Mouse (Mus musculus) cerebellum, adult 9-11 months (tissue): Measurements from ENCODE around the gene Wdr17.

Source experiments
- DNase-seq: peaks from one replicate; pipeline ENCODE4 v3.0.0; 2022

Wdr17 gene

DNA sequence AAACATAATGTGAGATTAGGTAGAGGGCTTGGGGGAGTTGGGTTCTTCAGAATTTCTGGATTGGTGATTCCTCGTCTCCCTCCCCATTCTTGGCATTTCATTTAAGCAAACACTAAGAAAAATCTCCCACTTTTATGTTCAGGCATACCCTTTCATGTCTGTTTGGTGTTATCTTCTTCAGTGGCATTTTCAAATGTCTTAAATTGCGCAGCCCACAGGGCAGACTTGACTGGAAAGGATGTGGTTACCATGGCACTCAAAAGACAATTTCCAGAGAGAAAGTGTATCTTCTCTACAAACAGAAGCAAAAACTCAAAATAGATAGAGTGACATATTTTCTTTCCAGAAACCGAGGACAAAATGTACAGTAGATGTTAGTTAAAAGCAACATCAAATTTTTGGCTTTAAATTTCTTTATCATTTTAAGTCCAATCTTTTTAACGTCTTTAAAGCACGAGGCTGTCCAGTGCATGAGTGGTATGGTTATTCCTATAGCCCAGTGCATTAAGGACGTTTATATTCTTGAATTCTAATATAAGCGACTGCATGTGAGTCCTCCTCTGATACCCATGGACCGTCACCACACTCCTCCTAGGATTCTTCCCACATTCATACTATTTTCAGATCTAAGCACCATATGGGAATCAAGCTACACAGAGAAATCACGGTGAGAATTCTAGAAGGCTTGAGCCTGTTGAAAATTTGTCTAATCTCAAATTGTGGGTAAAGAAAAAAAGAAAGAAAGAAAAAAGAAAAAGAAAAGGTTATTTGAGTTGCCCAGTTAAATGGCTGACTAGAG, at the start of gene Wdr17:
Wdr17 (minus strand) TSS at position 198 of the 799 bp plus-strand sequence.
- no peak for DNase-seq

DNA sequence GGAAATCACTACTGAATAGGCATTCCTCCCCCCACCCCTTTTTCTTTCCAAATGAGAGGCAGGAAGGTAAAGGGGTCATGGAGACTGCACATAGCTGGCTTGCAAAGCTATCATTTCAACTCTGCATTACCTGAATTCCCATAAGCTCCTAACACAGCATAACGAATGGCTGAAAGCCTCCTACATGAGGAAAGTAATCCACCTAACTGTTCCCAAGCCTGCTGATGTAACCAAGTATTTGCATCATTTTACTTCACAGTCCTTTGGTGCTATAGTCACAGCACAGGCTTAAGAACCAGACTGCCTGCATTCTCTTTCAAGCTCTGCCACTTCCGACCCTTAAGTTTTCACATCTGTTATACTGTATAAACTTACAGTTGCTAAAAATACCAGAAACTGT, 45.3 kb upstream of the Wdr17 start:
- no peak for DNase-seq

DNA sequence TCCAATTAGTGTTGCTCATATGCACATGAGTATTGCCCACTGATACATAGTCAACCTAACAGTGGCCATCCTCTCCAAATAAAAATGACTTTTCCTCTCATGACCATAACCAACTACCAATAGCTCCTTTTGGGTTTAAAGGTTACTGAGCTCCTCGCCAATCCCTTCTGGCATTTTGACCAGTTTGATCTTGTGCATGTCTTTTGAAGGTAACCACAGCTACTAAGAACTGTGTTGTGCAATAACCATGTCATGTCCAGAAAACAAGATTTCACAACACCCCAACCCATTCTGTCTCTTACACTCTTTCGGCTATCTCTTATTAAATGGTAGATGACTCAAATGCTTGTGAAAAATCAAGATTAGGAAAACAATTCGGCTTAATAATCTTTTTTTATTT, 38.0 kb upstream of the Wdr17 start:
- DNase-seq = no peak

DNA sequence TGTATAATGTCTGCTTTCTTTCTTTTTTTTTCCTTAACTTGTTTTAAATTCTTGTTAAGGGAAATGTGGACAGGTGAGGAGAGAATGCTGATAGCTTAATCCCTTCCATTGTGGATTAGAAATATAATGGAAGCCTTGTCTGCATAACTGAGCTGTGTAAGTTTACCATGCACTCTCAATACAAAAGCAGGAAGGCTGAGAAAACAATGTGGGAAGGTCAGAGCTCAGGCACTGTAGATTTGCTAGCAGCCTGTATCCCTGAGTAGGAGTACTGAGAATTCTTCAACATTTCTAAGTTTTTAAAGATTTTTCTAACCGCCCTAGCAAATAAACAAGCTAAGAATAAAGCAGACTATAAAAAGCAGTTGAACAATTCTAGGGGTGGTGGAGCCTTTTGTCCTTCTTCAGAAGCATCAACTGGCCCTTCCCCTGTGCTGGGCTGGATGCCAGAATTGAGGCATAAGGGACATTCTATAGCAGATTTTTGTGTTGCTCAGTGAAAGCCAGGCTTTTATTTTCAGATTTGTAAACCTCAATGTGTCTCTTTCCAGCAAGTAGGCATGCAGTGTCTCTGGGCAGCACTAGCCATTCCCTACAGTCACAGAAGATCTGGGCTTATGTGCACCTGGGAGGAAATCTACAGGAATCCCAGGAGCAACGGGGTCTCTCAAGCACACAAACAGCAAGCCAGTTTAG, 35.3 kb upstream of the Wdr17 start:
- DNase-seq = no peak

DNA sequence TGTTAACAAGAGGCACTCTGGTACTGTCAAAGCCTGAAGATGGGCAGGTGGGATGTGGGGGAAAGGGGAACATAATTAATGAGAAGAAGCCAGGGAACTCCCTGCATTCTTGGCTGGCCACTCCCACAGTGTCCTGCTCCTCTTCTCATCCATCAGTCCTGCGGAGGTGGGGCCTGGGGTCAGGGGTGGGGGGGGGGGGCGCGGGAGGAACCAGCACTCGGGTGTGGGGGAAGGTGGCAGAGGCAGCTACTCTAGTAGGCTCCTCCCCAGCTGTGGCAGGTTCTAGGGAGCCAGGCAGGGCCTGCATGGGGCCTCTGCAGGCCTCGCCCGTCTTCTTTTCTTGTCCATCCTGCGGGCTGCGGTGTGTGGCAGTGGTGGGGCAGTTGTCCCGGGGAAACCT, 30.7 kb upstream of the Wdr17 start:
- DNase-seq = no peak

DNA sequence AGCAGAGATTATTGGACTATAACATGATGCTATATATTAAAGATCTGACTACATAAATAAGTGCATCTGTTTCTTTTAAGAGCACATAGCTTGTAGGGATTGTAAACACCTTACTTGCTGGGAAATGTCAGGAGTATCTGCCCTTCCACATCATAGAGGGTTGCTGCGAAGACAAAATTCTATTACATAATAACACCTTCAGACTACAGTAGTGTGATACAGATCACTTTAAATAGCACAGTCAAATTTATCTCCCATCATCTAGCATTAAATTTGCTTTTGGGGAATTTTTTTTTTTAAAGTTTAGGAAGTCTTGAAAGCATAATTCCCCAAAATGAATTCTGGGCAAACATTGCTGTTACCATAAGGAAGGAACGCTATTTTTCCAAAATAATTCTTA, 25.9 kb upstream of the Wdr17 start:
- no peak for DNase-seq

DNA sequence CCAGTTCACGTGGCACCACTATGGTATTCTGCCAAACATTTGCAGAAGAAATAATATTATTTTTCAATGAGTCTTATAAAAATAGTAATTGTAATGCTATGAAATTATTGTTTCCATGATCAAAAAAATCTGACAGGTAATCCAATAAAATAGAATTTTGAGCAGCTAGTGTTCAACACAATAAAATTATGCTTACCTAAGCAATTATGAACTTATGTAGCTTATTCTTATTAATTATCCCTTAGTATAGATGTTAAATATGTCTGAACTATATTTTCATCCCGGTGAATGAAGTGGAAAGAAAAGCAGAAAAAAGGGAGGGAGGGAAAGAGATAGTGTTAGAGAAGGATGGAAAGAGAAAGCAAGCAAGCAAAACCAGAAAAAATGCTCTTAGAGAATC, 12.5 kb upstream of the Wdr17 start:
- DNase-seq = no peak

DNA sequence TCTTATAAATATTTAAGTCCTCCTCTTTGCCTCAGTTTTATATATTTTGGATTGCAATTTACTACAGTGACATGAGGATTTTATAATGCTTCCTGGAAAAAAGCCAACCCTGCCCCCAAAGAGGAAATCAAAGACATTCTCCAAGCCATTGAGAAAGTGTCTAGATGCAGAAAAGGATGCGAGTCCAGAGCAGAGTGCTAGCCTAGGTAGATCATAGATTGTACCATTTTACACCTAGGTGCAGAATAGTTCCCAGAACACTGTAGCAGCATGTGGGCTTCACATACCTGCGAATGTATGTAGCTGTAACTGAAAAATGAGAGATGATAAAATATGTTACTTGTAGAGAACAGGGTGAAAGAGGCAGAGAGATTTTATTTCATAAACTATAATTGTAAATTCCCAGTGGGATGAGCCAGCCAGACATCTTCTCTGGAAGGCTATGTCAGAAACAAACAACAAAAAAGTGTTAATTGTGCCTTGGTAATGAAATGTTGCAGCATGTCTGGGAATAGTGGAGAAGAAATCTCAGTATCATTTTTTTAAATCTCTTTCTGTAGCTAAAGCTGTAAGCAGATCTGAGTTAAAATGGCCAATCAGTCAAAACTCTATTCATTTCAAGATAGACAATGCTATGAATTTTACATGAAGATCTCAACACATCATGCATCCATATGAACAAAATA, 7.8 kb upstream of the Wdr17 start:
- DNase-seq = no peak

DNA sequence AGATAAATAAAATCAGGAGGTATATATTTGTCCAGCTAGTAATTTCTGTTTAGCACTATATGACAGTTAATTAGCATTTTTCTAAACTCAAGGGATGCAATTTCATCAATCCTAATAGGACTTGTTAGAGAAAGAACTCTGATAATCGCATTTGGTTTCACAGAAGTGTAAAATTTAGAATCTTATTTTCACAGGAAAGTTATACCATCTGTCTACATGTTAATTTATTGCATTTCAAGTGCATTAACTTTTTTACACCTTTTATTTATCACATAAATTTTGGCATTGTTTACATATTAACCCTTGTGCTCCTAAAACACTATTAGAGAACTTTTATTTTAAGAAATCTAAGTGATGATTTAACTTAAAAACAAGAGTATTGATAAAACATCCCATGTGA, 7.2 kb upstream of the Wdr17 start:
- DNase-seq = no peak

DNA sequence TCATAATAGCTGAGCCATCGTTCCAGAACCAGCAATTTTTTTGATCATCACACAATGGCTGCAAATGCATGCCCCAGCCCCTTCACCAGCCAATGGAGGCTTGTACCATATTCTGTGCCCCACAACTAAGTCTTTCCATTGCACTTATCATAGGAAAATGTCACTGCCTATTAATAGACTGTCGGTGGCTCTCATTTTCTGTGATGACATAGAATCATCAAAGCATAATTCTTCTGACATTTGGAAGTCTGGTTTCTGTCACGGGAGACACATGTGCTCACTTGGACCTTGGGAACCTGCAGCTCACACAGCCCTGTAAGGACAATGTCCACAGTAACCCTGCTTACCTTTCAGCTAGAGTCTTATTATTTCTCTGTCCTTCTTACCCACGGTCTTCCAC, 424 bp downstream of the Wdr17 start:
- no peak for DNase-seq

DNA sequence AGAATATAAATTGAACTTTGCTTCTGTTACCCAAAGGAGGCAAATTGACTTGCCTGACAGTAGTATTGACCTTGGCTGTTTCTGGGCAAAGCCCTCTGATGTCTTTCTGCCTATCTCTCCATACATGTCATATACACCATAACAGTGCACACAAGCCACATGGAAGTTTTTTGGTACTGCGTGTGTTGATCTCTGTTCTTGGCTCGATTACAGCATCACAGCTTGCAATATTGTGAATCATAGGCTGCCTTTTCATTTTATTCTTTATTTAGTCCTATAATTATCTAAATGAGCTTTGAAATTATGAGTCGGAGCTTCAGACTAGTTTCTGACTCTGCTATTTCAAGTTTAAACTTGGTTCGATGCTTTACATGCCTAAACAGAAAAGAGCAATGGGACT, 10.5 kb downstream of the Wdr17 start:
- no peak for DNase-seq

DNA sequence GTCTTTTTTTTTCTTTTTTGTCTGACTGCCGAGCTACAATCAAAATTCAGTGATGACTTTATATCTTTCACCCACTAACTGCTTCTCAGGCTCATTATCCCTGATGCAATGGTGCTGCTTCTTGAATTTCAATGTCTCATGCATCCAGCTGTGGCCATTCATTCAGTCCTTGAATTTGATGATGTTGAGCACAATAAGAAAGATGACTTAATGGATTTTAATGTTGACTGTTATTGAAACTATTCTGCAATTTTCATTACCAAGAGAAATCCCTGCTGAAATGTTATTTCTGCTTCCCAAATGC, 22.3 kb downstream of the Wdr17 start:
- DNase-seq = no peak

DNA sequence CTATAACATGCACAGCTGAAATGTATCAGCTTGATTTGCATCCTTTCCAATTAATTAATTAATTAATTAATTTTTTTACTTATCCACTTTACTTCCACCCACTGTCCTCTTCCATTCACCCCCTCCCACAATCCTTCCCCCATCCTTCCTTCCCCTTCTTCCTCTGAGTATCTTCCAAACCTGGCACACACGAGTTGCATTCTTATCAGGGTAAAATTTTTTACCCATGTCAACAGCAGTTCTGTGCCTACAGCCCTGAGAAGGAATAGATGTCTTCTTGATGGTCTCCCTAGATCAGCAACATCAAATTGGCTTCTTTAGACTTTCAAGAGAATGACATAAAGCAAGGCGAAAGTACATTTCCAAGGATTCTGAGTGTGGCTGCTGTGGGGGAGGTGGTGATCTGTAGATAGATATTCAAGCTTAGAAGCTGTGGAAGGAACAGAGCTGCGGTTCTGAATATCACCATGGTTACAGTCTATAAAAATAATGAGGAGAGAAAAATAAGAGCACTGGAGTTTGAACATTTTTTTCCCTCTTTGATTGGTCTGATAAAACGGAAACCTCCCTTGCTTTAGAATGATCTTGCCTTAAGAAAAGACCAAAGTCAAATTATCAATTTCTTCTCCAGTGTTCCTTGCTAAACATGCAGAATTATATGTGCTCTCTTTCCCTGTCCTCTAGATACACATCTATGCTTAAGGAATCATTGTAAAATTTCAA, 22.8 kb downstream of the Wdr17 start:
- DNase-seq = no peak

DNA sequence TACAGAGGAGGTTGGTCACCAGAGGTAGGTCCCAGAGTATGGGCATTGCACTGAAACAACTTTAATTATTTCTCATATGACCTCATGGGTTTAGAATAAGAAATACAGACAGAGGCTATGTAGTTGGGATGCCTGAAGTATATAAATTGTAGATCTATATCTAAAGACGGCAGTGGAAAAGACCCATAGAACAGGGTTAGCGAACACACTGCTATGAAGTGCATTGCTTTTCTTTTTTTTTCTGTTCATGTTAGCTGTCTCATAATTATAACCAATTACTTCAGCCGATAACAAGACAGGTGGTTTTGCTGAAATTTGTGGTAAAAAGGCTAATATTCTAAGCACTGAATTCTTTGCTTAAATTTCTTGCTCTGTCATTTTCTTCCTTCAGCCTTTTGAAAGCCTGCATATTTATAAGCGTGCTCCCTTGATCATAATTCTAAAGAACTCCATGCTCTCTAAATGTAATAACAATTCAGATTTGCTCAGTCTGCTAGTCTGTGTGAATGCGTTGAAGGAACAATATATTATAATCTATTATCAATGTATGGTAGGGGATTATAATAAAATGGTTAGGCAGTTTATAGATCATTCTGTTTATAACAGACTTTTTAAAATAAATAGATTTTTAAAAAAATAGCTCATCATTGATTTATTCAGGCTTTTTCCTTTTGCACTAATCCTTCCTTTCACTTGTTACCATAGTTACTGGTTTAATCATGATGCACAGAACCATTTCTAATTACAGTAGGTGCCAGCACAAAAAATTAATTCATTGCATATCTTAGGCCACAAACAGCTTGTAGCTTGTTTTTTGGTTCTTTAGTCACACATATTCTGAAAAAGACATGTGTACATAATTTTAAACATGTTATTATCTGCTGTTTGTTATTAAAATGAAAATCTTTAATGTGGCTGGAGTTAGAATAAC, 50.7 kb downstream of the Wdr17 start:
- no peak for DNase-seq

DNA sequence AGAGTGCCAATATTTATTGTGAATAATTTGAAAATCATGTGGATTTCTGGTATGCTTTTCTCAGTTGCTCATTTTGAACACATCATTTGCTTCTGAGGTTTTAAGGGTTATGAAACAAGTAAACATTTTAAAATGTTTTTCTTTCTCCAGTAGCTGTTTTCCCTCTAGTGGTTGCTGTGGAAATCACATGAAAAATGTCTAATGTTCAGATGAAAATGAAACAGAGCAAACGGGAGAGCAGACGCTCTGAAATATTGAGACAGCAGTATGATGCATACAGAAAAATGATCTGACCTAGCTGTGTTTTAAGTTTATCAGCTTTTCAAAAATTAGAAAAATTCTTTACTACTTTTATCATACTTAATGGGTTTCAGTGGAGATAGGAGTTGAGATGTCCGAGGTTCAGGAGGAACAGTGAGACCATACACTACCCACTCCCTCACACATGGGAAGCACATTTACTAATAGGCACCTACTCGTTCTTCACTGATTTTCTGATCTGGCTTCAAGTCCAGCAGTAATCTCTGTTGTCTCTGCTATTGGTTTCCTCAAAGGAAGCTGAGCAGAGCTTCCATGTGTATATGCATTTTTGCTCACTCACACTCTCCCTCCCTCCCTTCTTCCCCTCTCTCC, 57.1 kb downstream of the Wdr17 start:
- no peak for DNase-seq

DNA sequence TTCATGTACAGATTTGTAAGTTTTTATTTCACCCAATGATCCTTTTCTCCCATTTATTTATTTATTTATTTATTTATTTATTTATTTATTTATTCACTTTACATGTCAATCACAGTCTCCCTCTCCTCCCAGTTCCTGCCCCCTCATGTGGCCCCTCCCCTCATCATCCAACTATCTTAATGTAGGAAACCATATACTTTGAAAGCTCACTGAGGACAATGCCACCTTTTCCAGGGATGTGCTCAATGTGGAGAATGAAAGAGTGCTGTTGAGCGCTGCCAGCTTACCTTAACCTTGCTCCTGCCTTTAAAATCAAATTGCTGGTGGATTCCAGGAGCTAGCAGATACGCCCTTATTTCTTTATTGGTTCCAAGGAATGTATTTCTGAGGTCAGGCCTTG, 59.0 kb downstream of the Wdr17 start:
- no peak for DNase-seq

DNA sequence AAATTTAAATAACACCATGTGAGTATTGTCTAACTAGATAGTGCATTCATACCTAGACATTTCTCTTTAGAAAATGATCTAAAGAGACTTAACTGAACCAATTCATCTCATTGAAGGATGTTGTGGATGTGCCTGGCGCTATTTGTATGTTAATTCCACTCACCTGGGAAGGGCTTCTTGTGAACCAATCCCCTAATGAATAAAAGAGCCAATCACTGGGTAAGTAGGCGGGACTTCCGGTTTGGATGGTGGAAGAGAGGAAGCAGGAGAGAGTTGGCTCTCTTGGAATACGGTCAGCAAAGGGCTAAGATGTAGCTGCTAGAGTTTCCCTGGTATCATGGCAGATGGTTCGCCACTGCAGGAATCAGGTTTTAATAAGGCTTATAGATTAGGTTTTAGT, 64.0 kb downstream of the Wdr17 start:
- DNase-seq = no peak

DNA sequence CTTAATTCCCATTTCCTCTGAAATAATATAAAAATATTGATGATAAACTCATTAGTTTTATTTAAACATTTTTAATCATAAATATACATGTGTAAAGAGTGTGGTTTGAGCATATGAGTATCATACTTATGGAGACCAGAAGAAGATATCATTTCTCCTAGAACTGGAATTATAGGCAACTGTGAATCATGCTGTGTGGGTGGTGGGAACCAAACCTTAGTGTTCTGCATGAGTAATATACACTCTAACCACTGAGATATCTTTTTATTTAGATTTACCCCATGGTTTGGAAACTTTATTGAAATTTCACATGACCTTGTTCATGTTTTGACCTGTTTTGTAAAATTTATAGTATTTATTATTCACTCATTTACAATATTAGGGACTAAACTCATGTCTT, 68.3 kb downstream of the Wdr17 start:
- no peak for DNase-seq

DNA sequence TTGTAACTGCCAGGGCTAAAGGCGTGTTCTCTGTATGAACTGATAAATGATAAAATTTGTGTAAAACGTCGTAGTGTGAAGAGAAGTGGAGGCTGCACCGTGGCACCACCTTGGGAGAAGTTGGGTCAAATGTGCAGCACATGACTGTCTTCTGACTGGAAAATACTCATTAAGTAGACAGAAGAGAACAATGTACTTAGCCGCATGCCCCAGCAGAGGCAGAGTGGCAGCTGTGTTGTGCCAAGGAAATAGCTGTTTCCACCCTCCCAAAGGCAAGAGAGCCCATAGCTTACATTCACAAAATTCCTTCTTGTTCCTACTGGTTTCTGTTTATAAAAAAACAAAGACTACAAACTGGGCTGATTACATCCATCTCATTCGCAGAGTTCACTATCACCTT, 78.8 kb downstream of the Wdr17 start:
- DNase-seq = no peak

DNA sequence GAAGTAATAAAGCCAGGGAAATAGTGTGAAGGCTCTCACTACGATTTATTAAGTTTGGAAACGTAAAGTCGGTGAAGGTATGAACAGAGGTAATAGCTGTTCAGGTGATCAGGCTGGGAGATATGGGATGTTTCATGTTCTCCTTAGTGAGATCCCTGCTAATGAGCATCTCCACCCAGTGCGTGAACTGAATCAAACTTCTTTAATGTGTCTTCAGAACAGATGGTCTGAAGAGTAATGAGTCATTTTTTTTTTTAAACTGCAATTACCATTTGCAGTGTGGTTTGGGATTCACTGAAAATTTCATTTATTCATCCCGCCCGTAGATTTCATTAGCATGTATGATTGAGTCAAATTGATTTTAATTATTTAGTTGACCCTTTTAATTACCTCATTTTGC, 80.8 kb downstream of the Wdr17 start:
- DNase-seq = no peak

DNA sequence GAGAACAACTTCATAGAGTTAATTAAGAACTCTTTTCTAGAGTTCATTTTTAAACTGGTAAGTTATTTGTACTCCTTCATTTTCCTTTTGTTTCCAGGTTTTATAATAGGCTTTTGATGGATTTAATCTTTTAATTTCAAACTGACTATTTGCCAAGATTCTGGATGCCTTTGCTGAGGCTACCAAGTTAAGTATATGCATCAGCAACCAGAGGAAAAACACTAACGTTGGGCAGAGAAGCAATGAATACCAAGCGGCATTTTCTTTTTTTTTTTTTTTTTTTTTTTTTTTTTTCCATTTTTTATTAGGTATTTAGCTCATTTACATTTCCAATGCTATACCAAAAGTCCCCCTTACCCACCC, 94.3 kb downstream of the Wdr17 start:
- no peak for DNase-seq
